Mouse (Mus musculus): ENCODE measurements around the gene Pi4k2a.
A peak's percentile ranks its signal among the peaks of the same experiment; 100 is the strongest.

Gene Pi4k2a

GRCm38 (mm10) chr19:42089748-42090595, at the start of gene Pi4k2a:
TSS of gene Pi4k2a (plus strand) at chr19:42090470.
- peak; percentile 99 for DNase-seq

GRCm38 (mm10) chr19:42043988-42044387, 46.3 kb upstream of the Pi4k2a start:
- DNase-seq = no peak

- peak; percentile 73 for DNase-seq
Measured at GRCm38 (mm10) chr19:42045269-42046102, 44.8 kb upstream of the Pi4k2a start, which contains the start of gene Hoga1. TSS of gene Hoga1 (plus strand) at chr19:42045610.

- no peak for DNase-seq
Measured at GRCm38 (mm10) chr19:42050251-42050650, 40.0 kb upstream of the Pi4k2a start.

- DNase-seq = no peak
Measured at GRCm38 (mm10) chr19:42051351-42051750, 38.9 kb upstream of the Pi4k2a start.

- DNase-seq = no peak
Measured at GRCm38 (mm10) chr19:42051948-42052347, 38.3 kb upstream of the Pi4k2a start, which contains the start of gene 4933411K16Rik. TSS of gene 4933411K16Rik (plus strand) at chr19:42052248.

- DNase-seq = no peak
Measured at GRCm38 (mm10) chr19:42054255-42054654, 36.0 kb upstream of the Pi4k2a start.

GRCm38 (mm10) chr19:42055881-42056280, 34.4 kb upstream of the Pi4k2a start:
- no peak for DNase-seq

GRCm38 (mm10) chr19:42056719-42057409, 33.4 kb upstream of the Pi4k2a start:
- DNase-seq = no peak

- DNase-seq = no peak
Measured at GRCm38 (mm10) chr19:42058426-42058825, 31.8 kb upstream of the Pi4k2a start.

GRCm38 (mm10) chr19:42061443-42061842, 28.8 kb upstream of the Pi4k2a start:
- no peak for DNase-seq

GRCm38 (mm10) chr19:42068441-42069240, 21.6 kb upstream of the Pi4k2a start:
- DNase-seq = no peak

- no peak for DNase-seq
Measured at GRCm38 (mm10) chr19:42069241-42069525, 21.1 kb upstream of the Pi4k2a start.

- DNase-seq = no peak
Measured at GRCm38 (mm10) chr19:42071221-42071620, 19.0 kb upstream of the Pi4k2a start.

GRCm38 (mm10) chr19:42071886-42072608, 18.2 kb upstream of the Pi4k2a start:
- no peak for DNase-seq

- no peak for DNase-seq
Measured at GRCm38 (mm10) chr19:42072802-42073201, 17.5 kb upstream of the Pi4k2a start.

- DNase-seq = no peak
Measured at GRCm38 (mm10) chr19:42075051-42075450, 15.2 kb upstream of the Pi4k2a start.

- no peak for DNase-seq
Measured at GRCm38 (mm10) chr19:42075992-42076391, 14.3 kb upstream of the Pi4k2a start.

- DNase-seq = no peak
Measured at GRCm38 (mm10) chr19:42078566-42078965, 11.7 kb upstream of the Pi4k2a start.

GRCm38 (mm10) chr19:42079006-42079405, 11.3 kb upstream of the Pi4k2a start:
- no peak for DNase-seq

GRCm38 (mm10) chr19:42079950-42080349, 10.3 kb upstream of the Pi4k2a start:
- DNase-seq = no peak

GRCm38 (mm10) chr19:42080469-42080868, 9.8 kb upstream of the Pi4k2a start:
- DNase-seq = no peak
